Mouse (Mus musculus): ENCODE results near the gene Gmppa. TPM values are rescaled to one million over a fixed set of nuclear protein-coding genes. Genes with fewer than 3 reads are reported as not detected.
A peak's percentile ranks its signal among the peaks of the same experiment; 100 is the strongest.

The Gmppa gene
- total and polyA plus RNA-seq, 2 experiments = 18.3 to 86.4 TPM

- no peaks in the 10 kb centered on the region for H3K79me2 ChIP-seq (ENCODE audit: control insufficient read depth, insufficient read depth, low read length)
- no peak overlapping the region for H3K9ac ChIP-seq (ENCODE audit: low read depth, low read length)
- DNase-seq (ENCODE audit: extremely low read depth, low read depth, low spot score) = no peak
- H3K27me3 ChIP-seq (ENCODE audit: control insufficient read depth, insufficient read depth, low read length) = no peaks in the 10 kb centered on the region
- no peak overlapping the region for H3K4me3 ChIP-seq (ENCODE audit: insufficient read depth, low read depth, low read length)
- H3K27ac ChIP-seq (replicated peaks; ENCODE audit: insufficient read depth, low read depth, low read length) = no peak overlapping the region
- WGBS = 71% methylated on average over 3 of the region's 3 CpGs
- peak; percentile 60 for TF ChIP-seq CTCF (IDR thresholded peaks at IDR 0.05; ENCODE audit: low read depth, low read length)
- TF ChIP-seq POLR2A (IDR thresholded peaks at IDR 0.05; ENCODE audit: extremely low read depth, insufficient read depth, low read length) = no peak
- H3K36me3 ChIP-seq (ENCODE audit: control insufficient read depth, insufficient read depth, low read length) = no peaks in the 10 kb centered on the region
- H3K4me1 ChIP-seq (ENCODE audit: control insufficient read depth, insufficient read depth, low read length) = no peaks in the 10 kb centered on the region
These were observed 22.0 kb upstream of the Gmppa start for GRCm38 (mm10) chr1:75413749-75414148.

- peaks cover 18% of the 10 kb centered on the region for H3K27me3 ChIP-seq (ENCODE audit: control insufficient read depth, insufficient read depth, low read length)
- 39% methylated on average over 20 of the region's 20 CpGs for WGBS
These were observed 13.9 kb upstream of the Gmppa start for GRCm38 (mm10) chr1:75421794-75422193.

GRCm38 (mm10) chr1:75422216-75422822 is 13.4 kb upstream of the Gmppa start:
- Histone ChIP-seq H3K27me3 (ENCODE audit: control insufficient read depth, insufficient read depth, low read length) (peaks cover 18% of the 10 kb centered on the region), H3K27ac (replicated peaks; ENCODE audit: insufficient read depth, low read depth, low read length) (no peak overlapping the region), H3K4me3 (ENCODE audit: insufficient read depth, low read depth, low read length) (no peak overlapping the region), H3K36me3 (ENCODE audit: control insufficient read depth, insufficient read depth, low read length) (no peaks in the 10 kb centered on the region), H3K9ac (ENCODE audit: low read depth, low read length) (no peak overlapping the region), H3K79me2 (ENCODE audit: control insufficient read depth, insufficient read depth, low read length) (no peaks in the 10 kb centered on the region), H3K4me1 (ENCODE audit: control insufficient read depth, insufficient read depth, low read length) (no peaks in the 10 kb centered on the region)
- 10% methylated on average over 32 of the region's 32 CpGs for WGBS
- DNase-seq (ENCODE audit: extremely low read depth, low read depth, low spot score) = no peak
- no peak for TF ChIP-seq POLR2A (IDR thresholded peaks at IDR 0.05; ENCODE audit: extremely low read depth, insufficient read depth, low read length)
- TF ChIP-seq CTCF (IDR thresholded peaks at IDR 0.05; ENCODE audit: low read depth, low read length) = no peak

More at GRCm38 (mm10) chr1:75421794-75422193, 13.9 kb upstream of the Gmppa start:
- DNase-seq (ENCODE audit: extremely low read depth, low read depth, low spot score) = no peak
- no peaks in the 10 kb centered on the region for H3K4me1 ChIP-seq (ENCODE audit: control insufficient read depth, insufficient read depth, low read length)
- no peak overlapping the region for H3K4me3 ChIP-seq (ENCODE audit: insufficient read depth, low read depth, low read length)
- TF ChIP-seq CTCF (IDR thresholded peaks at IDR 0.05; ENCODE audit: low read depth, low read length) (no peak), POLR2A (IDR thresholded peaks at IDR 0.05; ENCODE audit: extremely low read depth, insufficient read depth, low read length) (no peak)
- no peaks in the 10 kb centered on the region for H3K79me2 ChIP-seq (ENCODE audit: control insufficient read depth, insufficient read depth, low read length)
- H3K27ac ChIP-seq (replicated peaks; ENCODE audit: insufficient read depth, low read depth, low read length) = no peak overlapping the region
- H3K36me3 ChIP-seq (ENCODE audit: control insufficient read depth, insufficient read depth, low read length) = no peaks in the 10 kb centered on the region
- no peak overlapping the region for H3K9ac ChIP-seq (ENCODE audit: low read depth, low read length)

- TF ChIP-seq CTCF (IDR thresholded peaks at IDR 0.05; ENCODE audit: low read depth, low read length) = no peak
- TF ChIP-seq POLR2A (IDR thresholded peaks at IDR 0.05; ENCODE audit: extremely low read depth, insufficient read depth, low read length) = no peak
- H3K27me3 ChIP-seq (ENCODE audit: control insufficient read depth, insufficient read depth, low read length) = peaks cover 18% of the 10 kb centered on the region
- H3K36me3 ChIP-seq (ENCODE audit: control insufficient read depth, insufficient read depth, low read length) = no peaks in the 10 kb centered on the region
- H3K4me1 ChIP-seq (ENCODE audit: control insufficient read depth, insufficient read depth, low read length) = no peaks in the 10 kb centered on the region
- no peak overlapping the region for H3K4me3 ChIP-seq (ENCODE audit: insufficient read depth, low read depth, low read length)
- WGBS = 2% methylated on average over 71 of the region's 71 CpGs
- no peak for DNase-seq (ENCODE audit: extremely low read depth, low read depth, low spot score)
- no peaks in the 10 kb centered on the region for H3K79me2 ChIP-seq (ENCODE audit: control insufficient read depth, insufficient read depth, low read length)
- H3K9ac ChIP-seq (ENCODE audit: low read depth, low read length) = no peak overlapping the region
- no peak overlapping the region for H3K27ac ChIP-seq (replicated peaks; ENCODE audit: insufficient read depth, low read depth, low read length)
These were observed 12.8 kb upstream of the Gmppa start for GRCm38 (mm10) chr1:75422823-75423471.

GRCm38 (mm10) chr1:75423780-75424390 is 11.8 kb upstream of the Gmppa start:
- Histone ChIP-seq H3K27me3 (ENCODE audit: control insufficient read depth, insufficient read depth, low read length) (peaks cover 18% of the 10 kb centered on the region), H3K4me1 (ENCODE audit: control insufficient read depth, insufficient read depth, low read length) (no peaks in the 10 kb centered on the region), H3K4me3 (ENCODE audit: insufficient read depth, low read depth, low read length) (no peak overlapping the region), H3K27ac (replicated peaks; ENCODE audit: insufficient read depth, low read depth, low read length) (no peak overlapping the region), H3K36me3 (ENCODE audit: control insufficient read depth, insufficient read depth, low read length) (no peaks in the 10 kb centered on the region), H3K79me2 (ENCODE audit: control insufficient read depth, insufficient read depth, low read length) (no peaks in the 10 kb centered on the region), H3K9ac (ENCODE audit: low read depth, low read length) (no peak overlapping the region)
- WGBS = 86% methylated on average over 11 of the region's 11 CpGs
- TF ChIP-seq CTCF (IDR thresholded peaks at IDR 0.05; ENCODE audit: low read depth, low read length) (no peak), POLR2A (IDR thresholded peaks at IDR 0.05; ENCODE audit: extremely low read depth, insufficient read depth, low read length) (no peak)
- no peak for DNase-seq (ENCODE audit: extremely low read depth, low read depth, low spot score)
